Comparison of ENCODE assay signal across 8 mouse cellular contexts in the genomic region with DNA sequence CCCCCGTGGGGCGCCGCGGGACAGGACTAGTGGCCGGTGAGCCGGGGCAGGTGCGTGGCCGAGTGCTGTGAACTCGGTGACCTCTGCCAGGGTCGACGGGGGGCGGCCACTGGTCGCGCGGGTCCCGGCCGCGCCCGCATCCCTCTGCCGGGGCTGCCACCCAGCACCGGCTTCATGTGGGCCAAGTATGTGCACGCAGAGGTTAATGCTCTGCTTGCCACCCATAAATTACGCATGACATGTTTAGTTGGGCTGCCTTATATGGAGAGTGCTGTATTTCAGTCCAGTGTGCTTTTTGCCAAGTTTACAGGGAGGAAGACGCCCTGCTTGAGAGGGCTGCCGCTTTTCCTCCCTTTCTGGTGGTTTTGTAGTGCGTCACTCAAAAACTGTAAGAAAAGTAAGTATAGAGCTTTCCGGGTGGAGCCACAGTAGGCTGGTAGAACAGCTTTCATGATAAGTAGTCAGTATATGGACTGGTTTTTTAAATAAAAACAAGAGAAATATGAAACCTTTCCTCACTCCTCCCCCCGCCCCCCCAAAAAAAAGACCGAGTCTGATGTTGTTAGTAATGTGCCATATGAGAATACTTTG. TPM values are rescaled to one million over a fixed set of nuclear protein-coding genes. Genes with fewer than 3 reads are reported as not detected.
DNase-seq lines count a peak whose midpoint lies in the region; ATAC-seq and TF ChIP-seq lines count a peak whose summit lies in the region.

No protein-coding gene starts in this region.

- no peak for TF ChIP-seq CTCF in kidney, adult 2 months (conservative IDR thresholded peaks at IDR 0.05; ENCODE audit: insufficient read depth, insufficient read length, low read depth, low read length)

- no peak for TF ChIP-seq POLR2A in kidney, adult 2 months (IDR thresholded peaks at IDR 0.05; ENCODE audit: low read depth, low read length)

- peak; percentile 56 for ATAC-seq in CD4-positive, CD25-positive, alpha-beta regulatory T cell, adult 4 months
- ATAC-seq in liver, embryonic 15.5 days (ENCODE audit: insufficient read depth): peak; percentile 36

- peak overlapping the region; percentile 86 for H3K27ac ChIP-seq in kidney, adult 2 months (ENCODE audit: insufficient read depth, low read depth, low read length)
- peak overlapping the region; percentile 97 for H3K27ac ChIP-seq in liver, embryonic 15.5 days (replicated peaks)

- H3K4me3 ChIP-seq in kidney, adult 2 months (ENCODE audit: insufficient read depth, low read depth, low read length): peak overlapping the region; percentile 74
- H3K4me3 ChIP-seq in liver, embryonic 15.5 days (replicated peaks): peak overlapping the region; percentile 99

- peaks cover 25% of the 10 kb centered on the region for H3K4me1 ChIP-seq in kidney, adult 2 months (ENCODE audit: control insufficient read depth, insufficient read depth, low read length)
- peaks cover 67% of the 10 kb centered on the region for H3K4me1 ChIP-seq in liver, embryonic 15.5 days (replicated peaks)

- H3K27me3 ChIP-seq in kidney, adult 2 months (replicated peaks; ENCODE audit: control insufficient read depth, insufficient read depth, low read length): no peaks in the 10 kb centered on the region
- no peaks in the 10 kb centered on the region for H3K27me3 ChIP-seq in liver, embryonic 15.5 days

- DNase-seq in T-cell, adult 2 months (ENCODE audit: low spot score): peak; percentile 89
- DNase-seq in embryo, embryonic 9.5 days (ENCODE audit: extremely low spot score): peak; percentile 68
- DNase-seq in heart, adult 11 months: peak; percentile 99
- peak; percentile 89 for DNase-seq in kidney, adult 2 months
- peak; percentile 66 to 67 for DNase-seq in natural killer cell, adult 2 months (ENCODE audit: low spot score in 2 of 2)
- DNase-seq in urinary bladder, postnatal 10 days (ENCODE audit: low spot score): peak; percentile 15

- H3K36me3 ChIP-seq in kidney, adult 2 months (ENCODE audit: control insufficient read depth, insufficient read depth, low read length): no peaks in the 10 kb centered on the region
- H3K36me3 ChIP-seq in liver, embryonic 15.5 days (replicated peaks): no peaks in the 10 kb centered on the region

- no peaks in the 10 kb centered on the region for H3K9me3 ChIP-seq in liver, embryonic 15.5 days (replicated peaks)

- H3K4me2 ChIP-seq in liver, embryonic 15.5 days: peak overlapping the region; percentile 86

- under 1% methylated on average over 29 of the region's 29 CpGs for WGBS in kidney, adult 2 months
- under 1% methylated on average over 29 of the region's 29 CpGs for WGBS in liver, embryonic 15.5 days (ENCODE audit: insufficient replicate concordance)

- H3K9ac ChIP-seq in liver, embryonic 15.5 days: peak overlapping the region; percentile 100

RNA-seq across cellular contexts. Expression of a gene that starts 29.0 kb away (rescaled TPM):
- 1,000 to 10,000 TPM in 1 of 2 experiments, 100 to 1,000 TPM in 1; 862 to 1,011 TPM for polyA plus RNA-seq in CD4-positive, CD25-positive, alpha-beta regulatory T cell, adult 4 months (2017; shearing (Covaris generic))
- polyA plus RNA-seq in kidney, adult 2 months (2012; rRNA removed): 43.0 and 52.3 TPM in 2 replicates
- polyA plus RNA-seq in liver, embryonic 15.5 days (2015; fragmentation: Nextera tagmentation; extraction: Ambion mirVana): 88.5 and 93.9 TPM in 2 replicates

Comparison
In these comparisons a context has a peak if more than half of its experiments do, and no peak if none do; other contexts are left out.
1. Peak in every context shown above with its lines: DNase-seq, ATAC-seq, H3K4me3 ChIP-seq and H3K27ac ChIP-seq.
2. DNase-seq: peak in every context shown above with its lines; median percentile 99 in heart, adult 11 months; 89 in T-cell, adult 2 months; 89 in kidney, adult 2 months; 68 in embryo, embryonic 9.5 days; 66 in natural killer cell, adult 2 months; 15 in urinary bladder, postnatal 10 days.